In the genomic region with DNA sequence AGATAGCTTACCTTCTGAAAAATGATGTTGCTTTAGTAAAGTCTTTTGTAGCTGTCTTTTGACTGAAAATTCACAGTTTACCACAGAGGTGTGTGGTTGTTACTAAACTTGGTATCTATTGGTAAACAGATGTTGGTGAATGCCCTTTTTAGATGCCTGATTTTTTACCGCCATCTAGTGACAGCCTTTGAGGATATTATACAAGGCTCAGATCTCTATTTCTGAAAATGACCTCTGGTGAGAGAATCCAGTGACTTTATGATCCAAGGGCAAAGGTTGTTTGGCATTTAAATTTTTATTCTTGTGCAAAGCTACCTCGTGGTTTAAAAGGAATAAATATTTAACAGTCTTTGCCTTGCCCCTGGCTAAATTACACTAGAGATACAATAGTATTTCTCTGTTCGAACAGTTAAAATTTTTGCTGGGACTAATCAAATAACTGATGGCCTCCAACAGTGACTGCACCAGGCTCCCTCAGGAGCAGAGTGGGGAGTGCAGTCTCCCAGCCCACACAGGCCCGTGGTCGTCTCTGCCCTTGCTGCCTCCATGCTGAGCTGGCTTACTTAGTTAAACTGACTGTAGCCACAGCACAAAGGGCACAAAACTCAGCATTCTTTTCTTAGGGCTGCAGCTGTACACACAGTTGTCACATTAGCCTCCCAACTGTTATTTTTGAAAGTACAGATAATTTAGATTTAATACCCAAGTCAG, we compare ENCODE assay signal across 9 mouse cellular contexts. TPM values are rescaled to one million over a fixed set of nuclear protein-coding genes. Genes with fewer than 3 reads are reported as not detected.
DNase-seq lines count a peak whose midpoint lies in the region; ATAC-seq and TF ChIP-seq lines count a peak whose summit lies in the region.
"Had no signal": no experiment of that assay in that cellular context is flagged by ENCODE, and none has a peak within 500 bp of the region (broad histone marks: within the 10 kb centered on the region; RNA-seq: fewer than 3 reads in every experiment).

No protein-coding gene starts in this region.

- peak in 1 of 3 experiments; percentile 59; a peak in 3 of 6 replicates for TF ChIP-seq CTCF in MEL (IDR thresholded peaks at IDR 0.05 in 2 of 3, conservative IDR thresholded peaks at IDR 0.05 in 1 of 3; ENCODE audit: control insufficient read depth in 1 of 3, insufficient read depth in 1 of 3, low read depth in 2 of 3, low read length in 3 of 3, poor library complexity in 1 of 3, severe bottlenecking in 1 of 3)

- 55% methylated on average over 5 of the region's 5 CpGs for WGBS in heart, embryonic 16.5 days

- H3K9me3 ChIP-seq in heart, embryonic 16.5 days (replicated peaks; ENCODE audit: control insufficient read depth, low read length): no peaks in the 10 kb centered on the region
- no peaks in the 10 kb centered on the region for H3K9me3 ChIP-seq in MEL (replicated peaks; ENCODE audit: insufficient read depth, low read length)

- H3K4me1 ChIP-seq in heart, embryonic 16.5 days (ENCODE audit: control insufficient read depth, insufficient read depth, low read length): peaks cover 2% of the 10 kb centered on the region; the same call in 1 of the 2 replicates
- H3K4me1 ChIP-seq in MEL (ENCODE audit: control insufficient read depth in 1 of 2, insufficient read depth in 2 of 2, low read length in 2 of 2): no peaks in the 10 kb centered on the region

- H3K27me3 ChIP-seq in heart, embryonic 16.5 days (ENCODE audit: control insufficient read depth, insufficient read depth, low read length): no peaks in the 10 kb centered on the region
- H3K27me3 ChIP-seq in MEL (ENCODE audit: control insufficient read depth in 1 of 2, insufficient read depth in 2 of 2, low read length in 2 of 2): no peaks in the 10 kb centered on the region

- no peak for ATAC-seq in heart, embryonic 16.5 days (replicated peaks; ENCODE audit: extremely low read depth, insufficient read depth, low FRiP score)

- H3K36me3 ChIP-seq in heart, embryonic 16.5 days (ENCODE audit: control insufficient read depth, insufficient read depth): peaks cover 6% of the 10 kb centered on the region
- H3K36me3 ChIP-seq in MEL (ENCODE audit: control insufficient read depth in 1 of 2, insufficient read depth in 2 of 2, low read length in 2 of 2): peaks cover 0 to 40% of the 10 kb centered on the region in 2 experiments; a peak in 2 of 4 replicates

- no peak for DNase-seq in heart, postnatal 25 days (ENCODE audit: low spot score)
- DNase-seq in MEL (ENCODE audit: low read depth, low spot score): peak; percentile 14
- peak; percentile 48 to 58 for DNase-seq in heart, postnatal 10 days
- peak; percentile 22 for DNase-seq in lung, postnatal 14 days
- DNase-seq in Muller cell, postnatal 12 days (ENCODE audit: inconsistent ontology term): no peak
- no peak for DNase-seq in urinary bladder, postnatal 4 days (ENCODE audit: low spot score in 2 of 2)
- DNase-seq in thymus, postnatal 4 days: no peak

- H3K4me3 ChIP-seq in heart, embryonic 16.5 days (ENCODE audit: low read length): no peak overlapping the region
- H3K4me3 ChIP-seq in MEL (ENCODE audit: control insufficient read depth in 1 of 2, insufficient read depth in 1 of 2, low read depth in 2 of 2, low read length in 2 of 2): no peak overlapping the region
- H3K4me3 ChIP-seq: myocyte had no signal

- H3K4me2 ChIP-seq in heart, embryonic 16.5 days (ENCODE audit: low read depth, low read length): no peak overlapping the region

- no peak overlapping the region for H3K9ac ChIP-seq in heart, embryonic 16.5 days (ENCODE audit: low read length)
- no peak overlapping the region for H3K9ac ChIP-seq in MEL (ENCODE audit: control insufficient read depth, low read depth, low read length, poor library complexity, severe bottlenecking)

- intact Hi-C loops in heart, postnatal 25 days (cut with DNase I): loop anchor here (2.0 to 5.0 kb wide), 3 partner anchors 125 to 185 kb away; no protein-coding TSS in a partner anchor
- intact Hi-C loops in heart, postnatal 10 days (cut with DNase I): loop anchor here (1.0 to 2.0 kb wide), 3 partner anchors 125 to 185 kb away; no protein-coding TSS in a partner anchor

- no peak for TF ChIP-seq EP300 in MEL (IDR thresholded peaks at IDR 0.05; ENCODE audit: low read depth in 1 of 2, low read length in 2 of 2)

- TF ChIP-seq POLR2A in MEL (IDR thresholded peaks at IDR 0.05; ENCODE audit: control insufficient read depth in 1 of 2, insufficient read depth in 1 of 2, low read depth in 1 of 2, low read length in 2 of 2, poor library complexity in 1 of 2): no peak

- H3K79me2 ChIP-seq in MEL (ENCODE audit: control insufficient read depth, insufficient read depth, low read length, poor library complexity): no peaks in the 10 kb centered on the region

- peak; percentile 64 for TF ChIP-seq RAD21 in MEL (IDR thresholded peaks at IDR 0.05; ENCODE audit: low read depth, low read length)

- peak overlapping the region; percentile 26; the same call in 1 of the 2 replicates for H3K27ac ChIP-seq in heart, embryonic 16.5 days (ENCODE audit: low read length)
- no peak overlapping the region for H3K27ac ChIP-seq in MEL (ENCODE audit: control insufficient read depth, low read depth, low read length)

TF ChIP-seq in MEL, 35 proteins besides CTCF, POLR2A, EP300 and RAD21:
- no peak for TF ChIP-seq GATA1 (IDR thresholded peaks at IDR 0.05; ENCODE audit: low read depth, low read length)
- no peak for TF ChIP-seq SIN3A (IDR thresholded peaks at IDR 0.05; ENCODE audit: low read length)
- no peak for TF ChIP-seq ELF1 (IDR thresholded peaks at IDR 0.05; ENCODE audit: low read depth, low read length)
- TF ChIP-seq USF1 (IDR thresholded peaks at IDR 0.05; ENCODE audit: low read depth, low read length): no peak
- TF ChIP-seq E2F4 (IDR thresholded peaks at IDR 0.05; ENCODE audit: borderline replicate concordance, low read depth, low read length): no peak
- TF ChIP-seq HCFC1 (IDR thresholded peaks at IDR 0.05; ENCODE audit: low read depth, low read length): no peak
- no peak for TF ChIP-seq POLR2AphosphoS2 (IDR thresholded peaks at IDR 0.05; ENCODE audit: low read length)
- TF ChIP-seq MYB (IDR thresholded peaks at IDR 0.05; ENCODE audit: low read depth, low read length): no peak
- TF ChIP-seq SMC3 (IDR thresholded peaks at IDR 0.05; ENCODE audit: low read depth, low read length): peak; percentile 53
- no peak for TF ChIP-seq NRF1 (IDR thresholded peaks at IDR 0.05; ENCODE audit: insufficient read depth, low read depth, low read length, poor library complexity, severe bottlenecking)
- TF ChIP-seq TAL1 (IDR thresholded peaks at IDR 0.05; ENCODE audit: low read length): no peak
- no peak for TF ChIP-seq MEF2A (IDR thresholded peaks at IDR 0.05; ENCODE audit: extremely low read depth, insufficient replicate concordance, low read depth, low read length, poor library complexity, severe bottlenecking)
- TF ChIP-seq ZC3H11A (IDR thresholded peaks at IDR 0.05; ENCODE audit: low read depth, low read length): peak; percentile 41; the same call in 1 of the 2 replicates

RNA-seq across cellular contexts. Expression of gene Gclc, which starts 27.3 kb away (rescaled TPM):
- polyA plus RNA-seq in heart, embryonic 16.5 days (2015; fragmentation: Nextera tagmentation; extraction: Ambion mirVana): 6.6 and 7.4 TPM in 2 replicates
- 10 to 100 TPM in 1 of 2 experiments, 1 to 10 TPM in 1; 8.7 to 11.5 TPM for total RNA-seq in heart, postnatal 25 days (2021)
- total RNA-seq in MEL (2012; rRNA removed): 22.6 and 25.9 TPM in 2 replicates
- polyA plus RNA-seq in MEL (2012; ENCODE audit: insufficient read depth in 1 of 2, insufficient read length in 2 of 2, low read depth in 1 of 2, low replicate concordance in 2 of 2, missing spikeins in 1 of 2): 10 to 100 TPM; 50.4 to 84.8 TPM
- total RNA-seq in heart, postnatal 10 days (2021): 10 to 100 TPM; 12.9 to 13.5 TPM

Comparison
In these comparisons a context has a peak if more than half of its experiments do, and no peak if none do; other contexts are left out.
1. DNase-seq: peak in MEL (single experiment), heart, postnatal 10 days (2 of 2) and lung, postnatal 14 days (single experiment); none in heart, postnatal 25 days (single experiment), Muller cell, postnatal 12 days (single experiment), urinary bladder, postnatal 4 days (0 of 2) and thymus, postnatal 4 days (single experiment).